Mouse (Mus musculus) spleen, adult 2 months (tissue): ENCODE measurements around the gene Nfkbib. TPM values are rescaled to one million over a fixed set of nuclear protein-coding genes. Genes with fewer than 3 reads are reported as not detected.

Experiments
- DNase-seq, 2 experiments: peaks; one replicate each; pipeline versions ENCODE4 v3.0.0 to v3.0.0-alpha.2; 2012 to 2021; ENCODE audit warnings: low spot score in 2 of 2, low read depth in 1 of 2
- H3K27ac ChIP-seq: fragments of 200-500 bp; 2 replicates; pipeline ENCODE4 v1.5.1; 2012; ENCODE audit warnings: low read length, inconsistent platforms; ENCODE audit not compliant: insufficient read depth
- H3K27me3 ChIP-seq: fragments of 200-500 bp; 2 replicates; pipeline ENCODE4 v1.6.1; 2012; ENCODE audit warnings: mild to moderate bottlenecking, moderate library complexity, low read length, inconsistent platforms; ENCODE audit not compliant: control insufficient read depth, insufficient read depth
- H3K36me3 ChIP-seq: fragments of 200-500 bp; 2 replicates; pipeline ENCODE4 v1.6.1; 2012; ENCODE audit warnings: mild to moderate bottlenecking, low read length, inconsistent platforms; ENCODE audit not compliant: control insufficient read depth, insufficient read depth
- H3K4me1 ChIP-seq: fragments of 200-500 bp; 2 replicates; pipeline ENCODE4 v1.6.1; 2011; ENCODE audit warnings: inconsistent platforms; ENCODE audit not compliant: control insufficient read depth, insufficient read depth, insufficient read length
- H3K4me3 ChIP-seq: fragments of 200-500 bp; 2 replicates; pipeline ENCODE4 v1.5.1; 2011; ENCODE audit warnings: mild to moderate bottlenecking, inconsistent platforms; ENCODE audit not compliant: insufficient read depth, insufficient read length; ENCODE audit errors: extremely low read depth
- CTCF ChIP-seq: fragments of 200-500 bp; IDR thresholded peaks from 2 replicates; pipeline ENCODE4 v1.5.1; 2011; ENCODE audit warnings: mild to moderate bottlenecking, inconsistent platforms; ENCODE audit not compliant: insufficient read depth, insufficient read length, insufficient replicate concordance; ENCODE audit errors: extremely low read depth
- POLR2A ChIP-seq: fragments of 200-500 bp; IDR thresholded peaks from 2 replicates; pipeline ENCODE4 v1.6.1; 2011; ENCODE audit warnings: low read depth, low read length, inconsistent platforms
- WGBS: fragments of 180-500 bp; shearing (Covaris S2); methylation state at CpG from one replicate; pipeline ENCODE4 v1.1.7; 2018; 5-methylcytosine and 5-hydroxymethylcytosine counted together
- polyA plus RNA-seq: library from polyadenylated mRNA; depleted of rRNA; stranded (reverse); fragments of >200 nt; gene quantifications from 2 replicates; pipeline ENCODE4 v1.2.3, GENCODE M21; 2012

The Nfkbib gene
- polyA plus RNA-seq, 1 experiment, result 51.1 TPM

DNA sequence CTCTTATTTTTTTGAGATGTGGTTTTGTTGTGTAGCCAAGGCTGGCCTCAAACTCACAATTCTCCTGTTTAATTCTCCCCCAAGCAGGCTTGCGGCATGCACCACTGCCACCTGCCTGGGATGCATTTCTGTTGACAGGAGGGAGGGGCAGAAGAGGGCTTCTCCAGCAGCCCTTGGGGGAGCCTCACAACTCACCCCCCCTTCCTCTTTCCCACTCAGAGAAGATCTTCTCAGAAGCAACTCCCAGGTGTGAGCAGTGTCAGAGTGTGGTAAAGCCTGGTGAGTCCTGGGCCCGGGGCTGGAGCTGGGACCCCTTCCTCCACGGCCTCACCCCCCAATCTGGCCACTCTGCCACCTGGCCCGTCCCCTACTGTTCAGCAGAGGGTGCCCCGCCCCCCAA, 17.8 kb upstream of the Nfkbib start:
- no peaks in the 10 kb centered on the region for H3K36me3 ChIP-seq
- no peak for DNase-seq
- H3K4me3 ChIP-seq, result no peak overlapping the region
- no peaks in the 10 kb centered on the region for H3K27me3 ChIP-seq
- 59% methylated on average over 5 of the region's 5 CpGs for WGBS
- H3K4me1 ChIP-seq, result peaks cover 50% of the 10 kb centered on the region
- no peak overlapping the region for H3K27ac ChIP-seq
- TF ChIP-seq CTCF (no peak), POLR2A (no peak)

DNA sequence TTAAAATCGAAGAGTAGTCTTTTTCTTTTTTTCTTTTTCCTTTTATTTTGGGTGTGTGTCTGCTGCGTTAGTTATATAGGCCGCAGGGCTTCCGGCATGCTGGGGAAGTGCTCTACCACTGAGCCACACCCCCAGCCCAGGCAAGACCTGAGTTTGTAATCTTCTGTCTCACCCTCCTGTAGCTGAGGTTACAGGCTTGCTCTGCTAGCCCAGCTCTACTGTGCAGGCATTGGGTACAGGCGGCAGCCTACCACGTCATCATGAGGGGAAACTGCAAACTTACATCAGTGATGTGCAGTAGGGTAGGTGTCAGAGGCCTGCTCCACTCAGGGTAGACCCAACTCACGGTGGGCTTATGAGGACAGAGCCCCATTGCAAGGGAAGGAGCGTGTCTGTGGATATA, 13.9 kb upstream of the Nfkbib start:
- Histone ChIP-seq H3K27me3 (no peaks in the 10 kb centered on the region), H3K36me3 (peaks cover 1% of the 10 kb centered on the region; the same call in 1 of the 2 replicates), H3K4me3 (peak overlapping the region; percentile 39; the same call in 1 of the 2 replicates), H3K4me1 (peaks cover 27% of the 10 kb centered on the region; the same call in 1 of the 2 replicates), H3K27ac (peak overlapping the region; percentile 70)
- peak; percentile 74 to 76 for DNase-seq
- TF ChIP-seq POLR2A (no peak), CTCF (no peak)
- 27% methylated on average over 8 of the region's 8 CpGs for WGBS

DNA sequence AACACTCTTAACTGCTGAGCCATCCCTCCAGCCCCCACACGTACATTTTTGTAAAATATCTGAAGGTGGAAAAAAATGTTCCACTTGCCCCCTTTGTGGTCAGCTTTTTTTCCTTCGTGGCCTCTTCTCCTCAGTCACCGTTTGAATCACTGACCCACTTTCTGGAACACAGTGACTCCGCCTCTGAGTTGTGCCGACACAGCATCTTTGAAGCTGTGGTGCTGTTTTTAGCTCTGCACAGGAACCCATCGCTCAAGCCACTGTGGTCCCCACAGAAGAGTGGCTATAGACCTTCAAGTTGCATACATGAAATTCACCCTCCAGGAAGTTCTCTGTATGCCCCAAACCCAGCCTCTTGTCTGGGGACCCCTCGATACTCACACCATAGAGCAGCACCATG, 13.5 kb upstream of the Nfkbib start:
- Histone ChIP-seq H3K4me3 (peak overlapping the region; percentile 39), H3K27ac (peak overlapping the region; percentile 70), H3K4me1 (peaks cover 27% of the 10 kb centered on the region; the same call in 1 of the 2 replicates), H3K36me3 (peaks cover 1% of the 10 kb centered on the region), H3K27me3 (no peaks in the 10 kb centered on the region)
- WGBS, result 5% methylated on average over 7 of the region's 7 CpGs
- TF ChIP-seq CTCF (no peak), POLR2A (peak; percentile 9; the same call in 1 of the 2 replicates)
- peak in 1 of 2 experiments; percentile 53 for DNase-seq

DNA sequence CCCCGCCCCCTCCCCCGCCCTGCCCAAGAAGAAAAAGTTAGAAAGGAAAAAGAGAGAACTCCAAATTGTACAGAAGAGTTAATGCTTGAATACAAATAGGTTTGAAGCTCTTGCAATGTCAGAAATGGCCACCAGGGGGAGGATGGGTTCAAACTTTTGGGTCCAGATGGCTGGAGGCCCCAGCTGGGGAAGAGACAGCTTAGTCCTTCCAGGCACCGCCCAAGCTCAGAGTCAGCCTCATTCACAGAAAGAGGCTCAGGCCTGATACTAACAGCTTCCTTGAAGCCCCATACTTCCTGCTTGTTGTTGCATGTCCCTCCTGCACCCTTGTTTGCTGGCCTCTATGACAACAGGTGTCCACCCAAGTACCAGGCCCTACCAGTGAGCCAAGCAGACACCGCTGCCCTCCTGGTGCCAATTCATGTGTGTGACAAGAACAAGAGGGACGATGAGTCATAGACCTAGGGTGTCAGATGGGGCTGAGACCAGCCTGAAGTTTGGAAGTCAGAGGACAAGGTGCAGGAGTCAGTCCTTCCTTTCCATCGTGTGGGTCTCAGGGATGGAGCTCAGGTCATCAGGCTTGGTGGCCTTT, 12.9 kb upstream of the Nfkbib start:
- peaks cover 21% of the 10 kb centered on the region; the same call in 1 of the 2 replicates for H3K4me1 ChIP-seq
- H3K36me3 ChIP-seq, result peaks cover 6% of the 10 kb centered on the region
- TF ChIP-seq POLR2A (no peak), CTCF (peak; percentile 80)
- DNase-seq, result peak; percentile 75 to 89
- peak overlapping the region; percentile 27; the same call in 1 of the 2 replicates for H3K4me3 ChIP-seq
- 28% methylated on average over 6 of the region's 6 CpGs for WGBS
- H3K27ac ChIP-seq, result peak overlapping the region; percentile 70
- no peaks in the 10 kb centered on the region for H3K27me3 ChIP-seq

DNA sequence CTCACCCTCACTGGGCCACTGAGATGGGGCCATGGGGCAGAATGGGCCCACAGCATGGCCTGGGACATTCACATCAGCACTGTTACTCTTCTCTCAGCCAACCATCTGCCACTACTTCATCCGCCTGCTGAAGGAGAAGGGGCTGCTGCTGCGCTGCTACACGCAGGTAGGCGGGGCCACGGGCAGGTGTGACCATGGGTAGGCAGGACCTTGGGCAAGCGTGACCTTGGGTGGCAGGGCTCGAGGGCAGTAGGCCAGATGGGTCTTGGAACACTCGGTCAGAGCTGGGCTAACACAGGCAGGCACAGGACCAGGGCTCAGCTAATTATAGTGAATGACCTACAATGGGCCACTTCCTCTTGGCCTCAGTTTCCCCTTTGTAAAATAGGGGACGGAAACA, 11.5 kb upstream of the Nfkbib start:
- H3K4me1 ChIP-seq, result peaks cover 17% of the 10 kb centered on the region; the same call in 1 of the 2 replicates
- no peak for DNase-seq
- no peak overlapping the region for H3K27ac ChIP-seq
- peaks cover 8% of the 10 kb centered on the region for H3K36me3 ChIP-seq
- 90% methylated on average over 9 of the region's 9 CpGs for WGBS
- H3K27me3 ChIP-seq, result no peaks in the 10 kb centered on the region
- no peak overlapping the region for H3K4me3 ChIP-seq
- TF ChIP-seq POLR2A (no peak), CTCF (no peak)

DNA sequence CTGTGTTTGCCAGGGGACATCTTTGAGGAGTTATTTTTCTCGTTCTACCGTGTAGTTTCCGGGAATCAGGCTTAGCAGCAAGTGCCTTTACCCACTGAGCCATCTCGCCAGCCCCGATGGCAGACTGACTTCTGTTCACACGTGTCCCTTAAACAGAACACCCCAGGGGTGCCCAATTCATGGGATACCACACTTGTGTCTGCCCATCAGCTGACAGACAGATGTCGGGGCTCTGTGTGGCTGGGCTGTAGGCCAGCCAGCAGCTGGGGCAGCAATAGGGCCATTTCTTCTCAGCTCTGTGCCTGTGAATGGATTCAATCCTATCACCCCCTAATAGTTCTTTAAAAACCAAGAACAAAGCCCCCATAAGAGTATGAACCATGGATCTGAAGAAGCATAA, 7.8 kb upstream of the Nfkbib start:
- Histone ChIP-seq H3K27me3 (no peaks in the 10 kb centered on the region), H3K27ac (no peak overlapping the region), H3K4me3 (no peak overlapping the region), H3K4me1 (peaks cover under 1% of the 10 kb centered on the region; the same call in 1 of the 2 replicates), H3K36me3 (peaks cover 10% of the 10 kb centered on the region)
- no peak for DNase-seq
- WGBS, result 91% methylated on average over 7 of the region's 7 CpGs
- TF ChIP-seq CTCF (no peak), POLR2A (no peak)

DNA sequence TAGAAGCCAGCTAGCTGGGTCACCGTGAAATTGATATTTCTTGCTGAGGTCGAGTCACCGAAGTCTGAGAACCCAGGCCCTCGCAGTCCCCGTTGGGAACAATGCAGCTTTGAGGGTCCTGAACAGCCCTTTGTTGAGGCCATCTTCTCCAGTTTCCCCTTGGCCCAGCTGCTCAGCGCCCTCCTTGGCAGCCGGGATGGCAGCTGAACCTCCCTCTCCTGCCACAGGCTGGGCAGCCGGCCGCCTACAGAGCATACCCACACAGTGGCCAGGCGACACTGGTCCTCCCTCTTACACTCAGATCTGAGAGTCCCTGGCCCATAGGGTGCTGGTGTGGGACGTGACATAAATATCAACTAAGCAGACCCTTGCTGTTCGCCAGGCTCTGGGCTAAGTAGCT, 6.9 kb upstream of the Nfkbib start:
- peaks cover 10% of the 10 kb centered on the region for H3K36me3 ChIP-seq
- H3K4me1 ChIP-seq, result no peaks in the 10 kb centered on the region
- no peak for TF ChIP-seq POLR2A
- TF ChIP-seq CTCF, result no peak
- no peak overlapping the region for H3K27ac ChIP-seq
- 92% methylated on average over 12 of the region's 12 CpGs for WGBS
- no peak overlapping the region for H3K4me3 ChIP-seq
- no peaks in the 10 kb centered on the region for H3K27me3 ChIP-seq
- DNase-seq, result no peak

DNA sequence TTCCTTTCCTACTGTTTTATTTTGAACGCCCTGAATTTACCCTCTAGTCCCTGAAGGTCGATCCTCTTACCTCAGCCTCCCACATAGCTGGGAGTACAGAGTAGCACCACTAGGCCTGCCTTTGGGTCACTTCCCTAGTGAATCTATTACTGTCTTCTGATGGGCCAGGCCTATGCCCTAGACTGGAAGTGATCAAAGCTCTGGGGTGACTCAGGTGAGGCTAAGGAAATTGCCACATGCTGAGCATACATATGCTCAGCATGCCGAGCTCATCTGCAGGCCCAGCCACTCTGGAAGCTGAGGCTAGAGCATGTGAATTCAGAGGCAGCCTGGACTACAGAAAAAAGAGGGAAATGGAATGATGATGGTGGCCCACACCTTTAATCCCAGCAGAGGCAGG, 5.9 kb upstream of the Nfkbib start:
- Histone ChIP-seq H3K27me3 (no peaks in the 10 kb centered on the region), H3K4me1 (no peaks in the 10 kb centered on the region), H3K36me3 (peaks cover 10% of the 10 kb centered on the region), H3K27ac (no peak overlapping the region), H3K4me3 (no peak overlapping the region)
- 86% methylated on average over 3 of the region's 3 CpGs for WGBS
- no peak for DNase-seq
- TF ChIP-seq POLR2A, result no peak
- no peak for TF ChIP-seq CTCF
